Mouse (Mus musculus): ENCODE results near the gene Zcrb1.

Zcrb1 gene

GRCm38 (mm10) chr15:93371838-93372237, 26.3 kb downstream of the Zcrb1 start:
- DNase-seq (ENCODE audit: low spot score) = no peak

- DNase-seq (ENCODE audit: low spot score) = no peak
Measured at GRCm38 (mm10) chr15:93368558-93368957, 29.6 kb downstream of the Zcrb1 start.

- DNase-seq (ENCODE audit: low spot score) = no peak
Measured at GRCm38 (mm10) chr15:93365561-93365960, 32.6 kb downstream of the Zcrb1 start.

- no peak for DNase-seq (ENCODE audit: low spot score)
Measured at GRCm38 (mm10) chr15:93358346-93359095, 39.6 kb downstream of the Zcrb1 start.

- no peak for DNase-seq (ENCODE audit: low spot score)
Measured at GRCm38 (mm10) chr15:93340630-93341379, 57.3 kb downstream of the Zcrb1 start.

- peak; percentile 88 for DNase-seq (ENCODE audit: low spot score)
Measured at GRCm38 (mm10) chr15:93336925-93337761, 61.0 kb downstream of the Zcrb1 start, which contains the start of gene Yaf2. Gene Yaf2, minus strand, starts transcription at chr15:93336935.

- no peak for DNase-seq (ENCODE audit: low spot score)
Measured at GRCm38 (mm10) chr15:93336658-93336924, 61.5 kb downstream of the Zcrb1 start.
